Comparison of ENCODE assay signal across 1 mouse cellular context in genomic region chr12:12247023-12247422, GRCm38 (mm10). TPM values are rescaled to one million over a fixed set of nuclear protein-coding genes. Genes with fewer than 3 reads are reported as not detected.
"Had no signal": no experiment of that assay in that cellular context is flagged by ENCODE, and none has a peak within 500 bp of the region (broad histone marks: within the 10 kb centered on the region; RNA-seq: fewer than 3 reads in every experiment).

No protein-coding gene starts in this region.

RNA-seq across cellular contexts. Expression of gene Fam49a, which starts 14.9 kb away (rescaled TPM):
- polyA plus RNA-seq: myocyte had no signal
